Mouse (Mus musculus) erythroblast, embryonic 14.5 days (primary cell): ENCODE measurements around the gene Kbtbd8. TPM values are rescaled to one million over a fixed set of nuclear protein-coding genes. Genes with fewer than 3 reads are reported as not detected.

Experiments used
- H3K27me3 ChIP-seq: 2 replicates; pipeline ENCODE4 v1.6.1; 2012; ENCODE audit warnings: inconsistent platforms; ENCODE audit not compliant: control insufficient read depth
- H3K36me3 ChIP-seq: 2 replicates; pipeline ENCODE4 v1.6.1; 2012; ENCODE audit warnings: mild to moderate bottlenecking, inconsistent platforms; ENCODE audit not compliant: control insufficient read depth
- H3K4me1 ChIP-seq: 2 replicates; pipeline ENCODE4 v1.6.1; 2012; ENCODE audit warnings: inconsistent platforms; ENCODE audit not compliant: control insufficient read depth
- H3K4me3 ChIP-seq: replicated peaks from 2 replicates; pipeline ENCODE3; 2012; ENCODE audit warnings: moderate library complexity, mild to moderate bottlenecking, inconsistent platforms
- H3K9me3 ChIP-seq: 2 replicates; pipeline ENCODE4 v1.6.1; 2012; ENCODE audit warnings: low read length, inconsistent platforms, mixed read lengths; ENCODE audit not compliant: control insufficient read depth
- GATA1 ChIP-seq: IDR thresholded peaks from 2 replicates; pipeline ENCODE4 v1.6.1; 2012; ENCODE audit warnings: low read length, inconsistent platforms, mixed read lengths
- TAL1 ChIP-seq: IDR thresholded peaks from 3 replicates; pipeline ENCODE4 v1.6.1; 2012; ENCODE audit warnings: low read length, inconsistent platforms, mixed read lengths
- polyA plus RNA-seq: library from polyadenylated mRNA; stranded (reverse); fragments of >175 nt; gene quantifications from 2 replicates; pipeline ENCODE4 v1.2.3, GENCODE M21; 2012

Gene Kbtbd8
- polyA plus RNA-seq, 1 experiment: not detected

GRCm38 (mm10) chr6:95109691-95110450 lies 7.2 kb upstream of the Kbtbd8 start:
- H3K36me3 ChIP-seq: no peaks in the 10 kb centered on the region
- no peaks in the 10 kb centered on the region for H3K9me3 ChIP-seq
- no peaks in the 10 kb centered on the region for H3K27me3 ChIP-seq
- no peak for TF ChIP-seq TAL1
- no peak for TF ChIP-seq GATA1
- no peak overlapping the region for H3K4me3 ChIP-seq
- H3K4me1 ChIP-seq: no peaks in the 10 kb centered on the region

GRCm38 (mm10) chr6:95112015-95112414 lies 5.0 kb upstream of the Kbtbd8 start:
- Histone ChIP-seq H3K9me3 (no peaks in the 10 kb centered on the region), H3K4me3 (no peak overlapping the region), H3K27me3 (no peaks in the 10 kb centered on the region), H3K36me3 (no peaks in the 10 kb centered on the region), H3K4me1 (peaks cover 14% of the 10 kb centered on the region)
- TF ChIP-seq GATA1 (no peak), TAL1 (no peak)

GRCm38 (mm10) chr6:95116513-95116912 lies 527 bp upstream of the Kbtbd8 start:
- Histone ChIP-seq H3K4me3 (peak overlapping the region; percentile 95), H3K4me1 (peaks cover 39% of the 10 kb centered on the region), H3K36me3 (peaks cover 11% of the 10 kb centered on the region), H3K9me3 (no peaks in the 10 kb centered on the region), H3K27me3 (no peaks in the 10 kb centered on the region)
- TF ChIP-seq TAL1: no peak

DNA sequence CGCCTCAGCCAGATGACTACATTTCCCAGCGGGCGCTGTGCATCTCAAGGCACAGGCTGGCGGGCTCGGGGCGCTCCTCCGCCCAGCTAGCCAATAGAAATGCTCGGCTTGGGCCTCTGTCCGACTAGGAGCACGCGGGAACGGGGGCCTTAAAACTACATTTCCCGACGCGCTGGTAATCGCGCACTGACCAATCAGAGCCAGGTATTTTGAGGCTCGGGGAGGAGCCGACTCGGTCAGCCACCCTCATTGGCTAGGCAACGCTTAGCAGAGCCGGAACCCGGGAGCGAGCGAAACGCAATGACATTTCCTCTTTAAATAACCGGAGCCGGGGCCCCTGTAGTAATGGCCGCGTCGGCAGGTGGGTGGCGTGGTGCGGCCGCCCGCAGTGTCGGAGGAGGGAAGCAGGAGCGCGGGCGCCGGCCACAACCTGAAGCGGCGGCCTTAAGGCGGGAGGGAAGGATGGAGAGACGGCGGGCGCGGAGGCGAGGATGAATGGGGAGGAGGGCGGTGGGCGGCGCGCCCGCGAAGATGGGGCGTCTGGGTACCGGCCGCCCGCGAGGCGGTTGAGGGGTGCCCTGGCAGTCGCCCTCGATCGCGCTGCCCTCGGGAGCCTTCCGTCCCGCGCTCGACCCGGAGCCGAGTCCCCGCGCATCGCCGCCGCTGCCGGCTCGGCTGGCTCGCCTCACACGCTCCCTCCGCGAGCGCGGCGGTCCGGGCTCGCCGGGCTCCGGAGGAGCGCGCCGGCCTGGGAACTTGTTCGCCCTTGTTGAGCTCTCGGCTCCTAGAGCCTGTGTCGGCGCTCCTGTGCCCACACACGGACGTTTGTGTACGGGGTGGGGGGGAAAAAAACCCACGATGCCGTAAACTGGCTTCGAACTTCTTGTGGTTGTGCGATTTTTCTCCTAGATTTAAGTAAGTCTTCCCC lies 838 bp downstream of the Kbtbd8 start:
- Histone ChIP-seq H3K36me3 (peaks cover 24% of the 10 kb centered on the region), H3K27me3 (no peaks in the 10 kb centered on the region), H3K4me3 (peak overlapping the region; percentile 95), H3K9me3 (no peaks in the 10 kb centered on the region), H3K4me1 (peaks cover 46% of the 10 kb centered on the region)
- 0 out of 2 replicates have a peak, but pooled peaks have one; percentile 25 for TF ChIP-seq GATA1
- no peak for TF ChIP-seq TAL1

DNA sequence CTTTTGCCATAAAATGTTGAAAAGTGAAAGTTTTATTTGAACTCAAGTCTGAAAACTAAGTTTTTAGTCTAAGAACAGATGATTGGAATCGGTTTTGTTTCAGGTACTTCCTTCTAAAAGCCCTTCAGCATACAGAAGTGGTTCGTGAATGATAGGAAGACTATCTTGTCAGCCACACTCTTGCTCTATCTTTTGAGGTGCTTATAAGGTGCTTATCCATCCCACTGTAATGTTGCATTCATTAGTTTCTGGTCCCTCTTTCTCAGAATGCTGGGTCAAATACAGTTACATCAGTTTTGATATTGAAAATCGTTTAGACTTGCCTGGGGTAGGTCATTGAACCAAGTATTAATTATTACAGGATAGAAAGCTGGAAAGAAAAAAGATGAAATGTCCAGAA lies 2.3 kb downstream of the Kbtbd8 start:
- peaks cover 53% of the 10 kb centered on the region for H3K4me1 ChIP-seq
- H3K9me3 ChIP-seq: no peaks in the 10 kb centered on the region
- no peak for TF ChIP-seq TAL1
- no peak for TF ChIP-seq GATA1
- no peaks in the 10 kb centered on the region for H3K27me3 ChIP-seq
- H3K4me3 ChIP-seq: peak overlapping the region; percentile 95
- H3K36me3 ChIP-seq: peaks cover 35% of the 10 kb centered on the region

DNA sequence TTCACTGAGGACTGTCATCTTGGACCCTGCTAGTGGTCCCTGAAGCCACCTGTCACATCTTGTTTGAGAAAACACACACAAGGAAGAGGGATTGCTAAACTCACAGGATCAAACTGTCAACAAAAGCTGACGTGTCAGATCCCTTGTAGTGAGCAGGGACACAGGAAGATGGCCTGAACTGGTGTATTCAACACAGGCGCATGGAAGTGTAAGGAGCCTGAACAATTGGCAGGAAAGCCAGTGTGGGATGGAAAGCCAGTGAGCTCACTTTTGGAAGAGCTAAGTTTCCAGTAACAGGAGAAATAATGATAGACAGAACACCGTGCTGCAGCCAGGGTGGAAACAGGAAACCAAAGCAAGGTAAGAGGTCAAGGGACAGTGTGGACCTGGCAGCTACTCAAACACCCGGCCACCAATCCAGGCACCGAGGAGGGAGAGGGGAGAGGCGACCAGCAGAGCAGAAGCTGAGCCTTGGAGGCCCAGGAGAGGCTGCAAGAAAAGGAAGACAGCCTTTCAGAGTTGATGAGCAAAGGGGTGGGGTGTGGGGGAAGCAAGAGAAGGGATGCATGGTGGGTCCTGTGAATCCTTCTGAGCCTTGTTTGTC lies 33.0 kb downstream of the Kbtbd8 start:
- no peaks in the 10 kb centered on the region; the same call in 1 of the 2 replicates for H3K27me3 ChIP-seq
- peaks cover 2% of the 10 kb centered on the region; the same call in 1 of the 2 replicates for H3K4me1 ChIP-seq
- H3K36me3 ChIP-seq: no peaks in the 10 kb centered on the region
- no peaks in the 10 kb centered on the region for H3K9me3 ChIP-seq
- no peak overlapping the region for H3K4me3 ChIP-seq
- no peak for TF ChIP-seq TAL1
- no peak for TF ChIP-seq GATA1

- Histone ChIP-seq H3K27me3 (no peaks in the 10 kb centered on the region; the same call in 1 of the 2 replicates), H3K9me3 (no peaks in the 10 kb centered on the region), H3K4me1 (peaks cover 2% of the 10 kb centered on the region; the same call in 1 of the 2 replicates), H3K4me3 (no peak overlapping the region), H3K36me3 (no peaks in the 10 kb centered on the region)
- no peak for TF ChIP-seq GATA1
- no peak for TF ChIP-seq TAL1
These were observed 33.8 kb downstream of the Kbtbd8 start for GRCm38 (mm10) chr6:95150885-95151284.

DNA sequence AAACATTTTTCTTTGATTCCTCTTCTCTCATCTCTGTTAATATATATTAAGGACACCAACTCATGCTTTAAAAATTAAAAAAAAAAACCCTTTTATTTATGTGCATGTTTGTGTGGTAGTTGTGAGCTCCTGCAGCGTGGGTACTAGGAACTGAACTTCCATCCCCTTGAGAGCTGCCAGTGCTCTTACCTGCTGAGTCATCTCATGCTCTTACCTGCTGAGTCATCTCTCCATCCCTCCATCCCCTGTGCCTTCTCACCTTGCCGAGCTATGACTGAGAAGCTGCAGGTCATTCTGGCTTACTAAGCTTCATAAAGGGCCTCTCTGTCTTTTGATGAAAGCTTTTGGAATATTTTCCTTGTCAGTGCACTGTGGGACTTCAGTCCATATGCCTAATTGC lies 34.5 kb downstream of the Kbtbd8 start:
- TF ChIP-seq GATA1 (no peak), TAL1 (no peak)
- H3K27me3 ChIP-seq: no peaks in the 10 kb centered on the region; the same call in 1 of the 2 replicates
- H3K36me3 ChIP-seq: no peaks in the 10 kb centered on the region
- H3K9me3 ChIP-seq: no peaks in the 10 kb centered on the region
- peaks cover 2% of the 10 kb centered on the region; the same call in 1 of the 2 replicates for H3K4me1 ChIP-seq
- H3K4me3 ChIP-seq: no peak overlapping the region
